Mouse (Mus musculus) CH12.LX (cell line): ENCODE data around the gene Wnt2.

Experiments used
- ELF1 ChIP-seq: IDR thresholded peaks from 2 replicates; pipeline ENCODE4 v1.6.1; 2014; ENCODE audit warnings: low read depth, mild to moderate bottlenecking, inconsistent platforms, low read length, improper control_type of control experiment
- EP300 ChIP-seq: IDR thresholded peaks from 2 replicates; pipeline ENCODE4 v1.6.1; 2011; ENCODE audit warnings: low read length, improper control_type of control experiment
- ETS1 ChIP-seq: conservative IDR thresholded peaks from 2 replicates; pipeline ENCODE4 v1.6.1; 2012; ENCODE audit warnings: low read depth, mild to moderate bottlenecking, inconsistent platforms, low read length, improper control_type of control experiment, moderate library complexity
- HCFC1 ChIP-seq: IDR thresholded peaks from 2 replicates; pipeline ENCODE4 v1.6.1; 2012; ENCODE audit warnings: low read depth, mild to moderate bottlenecking, inconsistent platforms, low read length, improper control_type of control experiment
- MXI1 ChIP-seq: IDR thresholded peaks from 2 replicates; pipeline ENCODE4 v1.6.1; 2011; ENCODE audit warnings: mild to moderate bottlenecking, low read depth, low read length, improper control_type of control experiment
- POLR2A ChIP-seq: IDR thresholded peaks from 2 replicates; pipeline ENCODE4 v1.6.1; 2011; ENCODE audit warnings: low read depth, mild to moderate bottlenecking, improper control_type of control experiment, low read length
- UBTF ChIP-seq: IDR thresholded peaks from 2 replicates; pipeline ENCODE4 v1.6.1; 2012; ENCODE audit warnings: low read depth, mild to moderate bottlenecking, inconsistent platforms, low read length, improper control_type of control experiment, moderate library complexity

DNA sequence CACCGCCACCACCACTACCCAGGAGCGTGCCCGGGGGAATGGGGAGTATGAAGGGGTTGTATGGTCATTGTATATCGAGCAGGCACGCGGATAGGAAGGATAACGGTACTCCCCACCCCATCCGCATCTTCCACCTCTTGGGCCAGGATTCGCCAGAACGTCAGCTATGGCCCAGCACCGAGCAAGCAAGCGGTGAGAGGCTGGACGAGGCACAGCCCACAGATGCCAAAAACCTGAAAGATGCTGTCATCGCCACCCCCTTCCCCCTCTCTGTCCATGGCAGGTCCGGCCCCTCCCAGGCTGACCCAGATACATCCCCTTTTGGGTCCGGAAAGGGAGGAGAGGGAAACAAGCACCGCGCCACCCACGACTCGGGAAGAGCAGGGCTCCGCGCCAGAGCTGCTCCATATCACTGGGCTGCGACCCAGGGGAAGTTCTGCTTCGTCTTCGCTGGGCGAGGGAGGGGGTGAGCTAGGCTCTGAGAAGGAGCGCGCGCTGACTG, 1.2 kb upstream of the Wnt2 start:
- no peak for TF ChIP-seq UBTF
- TF ChIP-seq HCFC1: no peak
- TF ChIP-seq EP300: no peak
- TF ChIP-seq POLR2A: no peak
- TF ChIP-seq ETS1: no peak
- no peak for TF ChIP-seq ELF1
- TF ChIP-seq MXI1: no peak
